Mouse (Mus musculus) right cerebral cortex, postnatal 4 days (tissue): Measurements from ENCODE around the gene Shb.

Experiments
- DNase-seq: peaks from one replicate; pipeline ENCODE4 v3.0.0-alpha.2; 2022

Gene Shb

DNA sequence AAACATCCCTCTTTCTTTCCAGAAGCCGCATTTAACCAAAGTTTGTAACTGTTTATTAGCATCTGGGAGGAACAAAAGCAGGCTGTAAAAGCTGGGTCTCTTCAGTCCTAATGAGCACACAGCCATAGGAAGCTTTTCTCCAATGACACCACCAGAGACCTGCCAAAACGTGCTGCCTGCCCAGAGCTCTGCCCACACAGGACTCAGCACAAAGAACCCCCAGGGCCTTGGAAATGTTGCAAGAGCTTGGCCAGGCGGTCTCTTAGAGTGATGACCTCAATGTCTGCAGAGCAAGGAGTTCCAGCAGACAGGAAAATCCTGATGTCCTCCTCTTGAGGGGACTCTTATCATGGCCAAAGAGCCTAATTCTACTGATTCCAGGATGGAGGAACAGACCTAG is 28.5 kb downstream of the Shb start:
- no peak for DNase-seq

- DNase-seq, result no peak
Observed at GRCm38 (mm10) chr4:45503380-45503779, 28.9 kb downstream of the Shb start.

DNA sequence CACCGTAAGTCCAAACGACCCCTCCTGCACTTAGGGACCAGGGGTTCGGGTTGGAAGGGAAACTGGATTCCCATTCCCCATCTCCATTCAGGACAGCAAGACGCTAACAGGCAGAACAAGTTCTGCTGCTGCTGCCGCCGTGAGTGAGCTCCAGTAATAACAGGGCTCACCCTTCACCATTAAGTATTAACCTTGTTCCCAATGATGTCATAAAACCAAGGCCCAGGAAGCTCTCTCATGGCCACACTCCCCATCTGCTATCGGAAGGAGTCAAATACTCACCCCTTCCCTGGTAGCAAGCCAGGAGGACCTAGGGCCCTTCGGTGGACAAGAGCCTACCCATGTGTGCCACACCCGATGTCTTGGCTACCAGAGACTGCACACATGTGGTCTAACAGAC is 30.3 kb downstream of the Shb start:
- no peak for DNase-seq

- no peak for DNase-seq
Observed at GRCm38 (mm10) chr4:45500381-45500780, 31.9 kb downstream of the Shb start.

DNA sequence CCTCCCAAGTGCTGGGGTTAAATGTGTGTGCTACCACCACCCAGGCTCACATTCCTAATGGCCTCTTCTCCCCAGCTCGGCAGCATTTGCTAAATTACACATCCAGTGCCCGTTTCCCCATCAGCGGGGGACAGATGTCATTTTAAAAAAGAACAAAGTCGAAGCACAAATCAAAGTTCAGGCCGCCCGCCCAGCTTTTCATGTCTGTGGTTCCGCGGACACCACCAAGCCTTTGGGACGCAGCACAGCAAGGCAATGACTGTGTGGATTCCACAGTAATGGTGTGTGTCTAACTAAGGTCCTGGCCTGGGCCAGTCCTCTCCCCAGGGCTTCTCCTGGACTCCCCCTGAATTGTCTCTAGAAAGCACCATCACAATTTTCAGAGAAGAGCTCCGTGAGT is 32.7 kb downstream of the Shb start:
- no peak for DNase-seq

GRCm38 (mm10) chr4:45499081-45499480 is 33.2 kb downstream of the Shb start:
- no peak for DNase-seq

DNA sequence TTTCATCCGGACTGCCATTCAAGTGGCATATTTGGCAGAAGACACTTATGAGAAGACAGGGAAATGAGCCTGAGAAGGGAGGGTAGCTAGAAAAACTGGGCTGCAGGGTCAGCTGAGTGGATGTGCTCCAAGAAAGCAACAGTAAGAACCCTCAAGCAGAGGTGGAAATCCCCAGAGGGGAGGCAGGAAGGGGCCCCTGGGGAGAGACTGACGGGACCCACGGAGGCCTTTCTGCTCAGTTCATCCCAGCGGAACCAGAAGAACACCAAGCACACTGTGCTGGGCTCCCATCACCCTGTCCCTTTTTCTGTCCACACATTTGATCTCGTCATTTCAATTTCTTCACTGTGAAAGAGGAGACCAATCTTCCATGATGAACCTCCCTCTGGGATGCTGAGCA is 33.9 kb downstream of the Shb start:
- no peak for DNase-seq

DNA sequence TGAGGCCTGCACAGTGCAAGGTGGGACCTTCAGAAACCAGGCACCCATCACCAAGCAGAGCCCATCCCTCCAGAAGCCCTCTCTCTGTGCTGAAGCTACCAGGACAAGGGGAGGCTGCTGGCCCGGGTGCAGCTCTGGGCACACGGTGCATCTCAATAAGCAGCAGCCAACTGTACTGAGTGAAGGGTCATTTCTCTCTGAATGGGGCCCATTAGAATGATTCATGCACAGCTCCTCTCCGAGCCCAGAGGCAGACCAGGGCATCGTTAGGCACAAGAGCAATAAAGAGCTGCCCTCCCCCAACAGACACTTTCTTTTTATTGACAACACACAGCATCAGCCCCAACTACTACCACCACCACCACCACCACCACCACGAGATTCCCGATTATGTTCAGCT is 35.0 kb downstream of the Shb start:
- DNase-seq, result no peak

- no peak for DNase-seq
Observed at GRCm38 (mm10) chr4:45495531-45496201, 36.6 kb downstream of the Shb start.

DNA sequence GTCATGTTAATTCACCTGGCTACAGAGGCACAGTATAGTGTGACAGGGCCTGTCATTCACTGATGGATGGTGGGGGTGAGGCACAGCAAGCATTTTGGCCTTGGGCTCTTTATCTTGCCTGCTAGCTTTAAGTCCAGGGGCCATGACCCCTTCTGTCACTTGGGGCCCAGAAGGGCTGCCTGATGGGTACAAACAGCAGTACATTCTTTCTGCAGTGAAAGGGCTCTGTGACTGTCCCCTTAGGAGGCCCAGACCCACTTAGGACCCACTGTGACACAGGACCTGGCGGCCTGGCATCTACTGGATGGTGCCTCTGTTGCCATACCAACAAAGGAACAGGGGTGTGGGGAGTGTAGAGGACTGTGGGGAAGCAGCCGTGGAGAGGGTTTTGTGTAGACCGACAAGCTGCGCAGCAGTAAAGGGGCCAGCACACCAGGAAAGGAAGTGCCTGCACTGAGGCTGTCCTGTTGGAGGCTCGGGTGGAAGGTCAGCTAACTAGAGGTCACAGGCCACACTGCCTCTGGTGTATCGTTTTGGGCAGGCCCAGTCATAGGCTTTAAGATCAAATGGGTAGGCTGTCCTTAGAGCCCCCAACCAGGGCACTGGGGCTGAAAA is 38.4 kb downstream of the Shb start:
- DNase-seq, result no peak

DNA sequence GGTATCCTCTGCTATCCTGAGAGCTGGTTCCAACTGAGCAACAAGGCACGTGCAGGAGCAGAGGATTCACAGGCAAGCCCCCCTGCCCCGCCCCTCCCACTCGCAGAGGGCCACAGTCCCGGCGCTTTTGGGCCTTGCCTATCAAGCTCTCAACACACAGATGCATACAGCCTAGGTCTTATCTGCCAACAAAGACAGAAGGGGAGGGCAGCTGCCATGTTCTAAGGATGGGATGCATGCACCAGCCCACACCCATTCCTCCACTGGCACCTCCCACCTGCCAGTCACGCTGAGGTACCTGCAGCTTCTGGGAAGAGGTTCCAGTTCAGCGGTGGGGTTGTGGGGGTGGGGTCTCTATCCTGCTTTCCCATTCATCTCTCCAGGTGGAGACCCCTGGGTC is 39.2 kb downstream of the Shb start:
- DNase-seq, result no peak

- DNase-seq, result no peak
Observed at GRCm38 (mm10) chr4:45492681-45493081, 39.6 kb downstream of the Shb start.

- DNase-seq, result no peak
Observed at GRCm38 (mm10) chr4:45491685-45492601, 40.3 kb downstream of the Shb start.

DNA sequence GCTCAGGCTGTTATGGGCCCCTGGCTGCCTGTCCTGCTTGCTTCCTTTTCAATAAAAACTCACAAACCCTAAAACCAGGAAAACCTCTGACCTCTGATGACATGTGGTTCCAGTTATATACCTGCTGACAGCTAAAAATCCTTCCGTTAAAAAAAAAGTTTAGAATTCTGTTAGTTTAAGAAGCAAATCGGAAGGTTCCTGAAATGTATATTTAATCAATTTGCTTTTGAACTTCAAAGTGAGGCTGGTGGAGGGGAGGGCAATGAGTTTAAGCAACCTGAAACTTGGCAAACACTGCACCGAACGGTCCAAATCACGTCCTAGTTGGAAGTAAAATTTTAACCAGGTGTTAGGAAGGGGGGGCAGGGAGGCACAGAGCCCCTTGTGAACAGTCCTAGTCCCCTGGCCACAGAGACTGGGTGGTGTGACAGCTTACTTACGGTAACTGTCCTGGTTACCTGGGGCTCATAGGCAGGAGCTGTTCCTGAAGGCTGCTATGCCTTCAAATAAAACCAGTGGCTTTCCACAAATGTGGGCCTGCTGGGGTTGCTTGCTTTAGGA is 41.1 kb downstream of the Shb start:
- no peak for DNase-seq

GRCm38 (mm10) chr4:45490036-45490752 is 42.1 kb downstream of the Shb start:
- no peak for DNase-seq

DNA sequence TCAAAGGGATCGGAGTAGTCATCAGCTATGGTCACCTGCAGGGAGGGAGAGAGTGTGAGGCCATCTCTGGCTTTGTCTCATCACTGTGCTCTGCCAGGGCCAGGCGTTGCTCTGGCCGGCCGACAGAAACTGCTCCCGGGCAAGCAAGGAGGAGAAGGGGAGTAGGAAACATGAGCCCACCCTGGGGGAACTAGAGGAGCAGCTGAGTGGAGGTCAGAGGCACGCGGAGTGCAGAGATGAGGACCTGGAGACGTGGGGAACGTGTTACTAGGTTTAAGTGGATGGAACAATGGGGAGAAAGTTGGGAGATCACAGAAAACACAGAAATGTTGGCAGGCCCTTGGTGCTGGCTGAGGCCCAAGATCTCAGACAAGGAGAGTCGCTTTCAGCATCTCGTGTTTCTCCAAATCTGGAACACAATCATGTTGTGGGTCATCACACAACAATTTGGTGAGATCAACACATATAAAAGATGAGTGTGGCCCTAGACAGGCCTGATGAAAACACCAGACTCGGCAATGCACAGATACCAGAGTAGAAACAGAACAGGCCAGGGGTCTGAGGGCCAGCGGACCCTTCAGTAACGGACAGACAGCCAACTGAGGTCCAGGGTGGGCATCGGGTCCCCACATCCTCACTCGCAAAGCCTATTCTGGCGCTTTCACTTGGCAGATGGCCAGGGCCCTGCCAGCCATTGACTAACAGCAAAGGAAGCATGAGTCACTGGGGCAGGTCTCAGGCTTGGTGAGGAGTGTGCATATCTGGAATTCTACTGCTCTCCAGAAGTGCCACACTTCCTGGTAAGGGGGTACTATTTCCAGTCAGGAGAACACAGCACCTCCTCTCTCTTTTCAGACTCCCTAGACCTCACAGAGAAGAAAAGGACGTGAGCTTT is 42.9 kb downstream of the Shb start:
- peak; percentile 56 for DNase-seq

DNA sequence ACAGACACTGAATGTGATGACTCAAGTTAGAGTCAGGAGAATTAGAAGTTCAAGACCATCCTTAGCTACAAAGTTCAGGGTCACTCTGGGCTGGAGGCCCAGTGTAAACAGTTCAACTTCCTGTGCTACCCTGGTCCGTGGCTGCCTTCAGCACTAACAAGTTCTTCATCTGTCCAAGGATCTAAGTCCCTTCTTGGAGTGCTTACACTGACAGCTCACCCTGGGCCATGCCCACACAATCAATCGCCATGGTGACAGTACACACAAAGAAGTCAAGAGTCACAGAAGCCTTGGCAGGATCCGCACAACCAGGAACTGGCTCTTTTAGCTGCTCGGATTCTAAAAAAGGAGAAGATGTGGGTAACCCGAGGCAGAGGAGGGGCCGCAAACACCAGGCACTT is 44.6 kb downstream of the Shb start:
- DNase-seq, result no peak

DNA sequence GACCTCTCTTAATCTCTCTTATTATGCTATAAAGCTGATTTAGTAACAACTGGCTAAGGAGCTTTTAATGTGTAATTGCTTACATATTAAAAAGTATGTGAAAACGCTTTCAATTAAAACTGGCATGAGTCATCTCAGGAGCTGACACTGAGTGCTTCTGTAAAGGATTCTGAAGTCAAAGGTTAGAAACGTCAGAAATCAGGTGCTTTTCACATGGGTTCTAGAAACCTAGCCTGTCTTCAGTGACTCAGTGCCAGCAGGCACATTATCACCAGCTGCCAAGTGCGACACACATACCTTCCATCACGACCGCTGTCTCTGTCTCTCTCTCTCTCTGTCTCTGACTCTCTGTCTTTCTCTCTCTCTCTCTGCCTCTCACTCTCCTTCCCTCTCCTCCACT is 47.2 kb downstream of the Shb start:
- no peak for DNase-seq

DNA sequence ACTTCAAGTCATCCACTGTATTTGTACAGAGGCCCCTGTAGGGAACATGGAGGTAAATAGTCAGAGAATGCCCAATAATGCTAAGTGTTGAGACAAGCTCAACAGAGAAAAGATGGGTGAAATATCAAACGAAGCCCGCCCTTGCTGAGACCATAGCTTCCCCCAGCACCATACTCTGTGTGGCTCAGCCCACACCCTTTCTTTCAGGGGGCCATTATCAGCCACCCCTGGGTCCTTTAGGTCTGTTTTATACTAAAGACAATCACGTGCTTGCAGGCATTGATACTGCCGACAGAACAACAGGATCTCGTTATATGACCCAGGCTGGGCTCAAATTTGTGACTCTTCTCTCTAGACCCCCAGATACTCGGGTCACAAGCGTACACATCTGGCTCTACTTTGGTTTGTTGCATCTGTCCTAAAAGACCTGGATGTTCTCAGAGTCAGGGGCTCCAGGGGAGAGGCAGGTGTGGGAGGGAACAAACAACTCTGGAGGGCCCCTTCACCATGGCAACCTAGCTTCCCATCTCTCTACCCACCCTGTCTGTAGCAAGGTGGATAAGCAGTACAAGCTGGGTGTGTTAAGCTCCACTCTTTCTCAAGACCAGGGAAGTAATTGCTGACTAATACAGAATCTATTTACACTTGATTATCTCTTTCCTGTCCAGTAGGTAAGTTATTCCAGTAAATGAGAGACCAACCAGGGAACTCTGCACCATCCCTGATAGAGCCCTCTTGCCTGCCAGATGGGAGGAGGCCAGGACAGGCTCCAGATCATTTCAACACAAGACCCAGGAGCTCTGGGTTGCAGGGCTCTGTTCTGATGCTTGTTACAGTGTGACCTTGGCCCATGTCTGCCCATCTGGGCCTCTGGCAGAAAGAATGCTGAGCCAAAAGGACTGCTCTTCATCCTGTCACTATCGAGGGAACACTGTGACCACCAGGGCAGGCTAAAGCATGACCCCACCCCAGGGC is 48.7 kb downstream of the Shb start:
- DNase-seq, result no peak

GRCm38 (mm10) chr4:45482271-45482670 is 50.0 kb downstream of the Shb start:
- no peak for DNase-seq

GRCm38 (mm10) chr4:45481431-45481830 is 50.8 kb downstream of the Shb start:
- DNase-seq, result no peak
